Mouse (Mus musculus) stomach, postnatal 0 days (tissue): ENCODE results near the gene Chrm1. TPM values are rescaled to one million over a fixed set of nuclear protein-coding genes. Genes with fewer than 3 reads are reported as not detected.

Source experiments
- ATAC-seq: fragments of 200-750 bp; cut with Nextera tagmentation; 2 replicates; pipeline ENCODE4 v1.8.0; 2017; ENCODE audit not compliant: low FRiP score, low TSS enrichment
- DNase-seq: peaks from one replicate; pipeline ENCODE4 v3.0.0-alpha.2; 2016; ENCODE audit warnings: low spot score
- H3K27ac ChIP-seq: fragments of 300-500 bp; sonication (generic); replicated peaks from 2 replicates; pipeline ENCODE4 v1.5.1; 2014; ENCODE audit warnings: mild to moderate bottlenecking, control low read depth
- H3K27me3 ChIP-seq: fragments of 300-500 bp; sonication (generic); 2 replicates; pipeline ENCODE4 v1.6.1; 2014; ENCODE audit warnings: low read length; ENCODE audit not compliant: control insufficient read depth, insufficient read depth
- H3K36me3 ChIP-seq: fragments of 300-500 bp; sonication (generic); 2 replicates; pipeline ENCODE4 v1.6.1; 2014; ENCODE audit warnings: low read length, mixed read lengths; ENCODE audit not compliant: control insufficient read depth, insufficient read depth
- H3K4me1 ChIP-seq: fragments of 300-500 bp; sonication (generic); replicated peaks from 2 replicates; pipeline ENCODE4 v1.6.1; 2014; ENCODE audit warnings: antibody characterized with exemption; ENCODE audit not compliant: control insufficient read depth, insufficient read depth
- H3K4me2 ChIP-seq: fragments of 300-500 bp; sonication (generic); replicated peaks from 2 replicates; pipeline ENCODE4 v1.6.1; 2014; ENCODE audit warnings: low read depth, mild to moderate bottlenecking, control low read depth, moderate library complexity
- H3K4me3 ChIP-seq: fragments of 300-500 bp; sonication (generic); 2 replicates; pipeline ENCODE4 v1.5.1; 2014; ENCODE audit warnings: low read depth, low read length, control low read depth
- H3K9ac ChIP-seq: fragments of 300-500 bp; sonication (generic); 2 replicates; pipeline ENCODE4 v1.6.1; 2014; ENCODE audit warnings: mild to moderate bottlenecking, low read length, control low read depth, mixed read lengths
- H3K9me3 ChIP-seq: fragments of 300-500 bp; sonication (generic); 2 replicates; pipeline ENCODE4 v1.6.1; 2016; ENCODE audit warnings: low read length; ENCODE audit not compliant: control insufficient read depth
- CTCF ChIP-seq: IDR thresholded peaks from 2 replicates; pipeline ENCODE4 v1.5.1; 2016; ENCODE audit warnings: antibody characterized with exemption, low read depth, mild to moderate bottlenecking, moderate library complexity
- EP300 ChIP-seq: optimal IDR thresholded peaks from 2 replicates; pipeline ENCODE3; 2016; ENCODE audit warnings: antibody characterized with exemption
- WGBS: fragments of 180-500 bp; shearing (Covaris S2); extraction: QIAGEN DNeasy Blood & Tissue Kit; methylation state at CpG from one replicate; pipeline ENCODE4 v1.1.7; 2014; 5-methylcytosine and 5-hydroxymethylcytosine counted together
- polyA plus RNA-seq: library from polyadenylated mRNA; unstranded; fragments of >200 nt; fragmentation: Nextera tagmentation; extraction: Ambion mirVana; gene quantifications from 2 replicates; pipeline ENCODE4 v1.2.1, GENCODE M21; 2015

The Chrm1 gene
- polyA plus RNA-seq, 1 experiment from 2014 or later = 1.4 TPM

GRCm38 (mm10) chr19:8722559-8722906 is 58.9 kb downstream of the Chrm1 start:
- ATAC-seq (no peak), DNase-seq (no peak)
- peaks cover 6% of the 10 kb centered on the region; the same call in 1 of the 2 replicates for H3K36me3 ChIP-seq
- H3K4me3 ChIP-seq = peak overlapping the region; percentile 66
- H3K4me1 ChIP-seq = no peaks in the 10 kb centered on the region
- peak overlapping the region; percentile 98 for H3K27ac ChIP-seq
- TF ChIP-seq EP300 (no peak), CTCF (no peak)
- WGBS = under 1% methylated on average over 5 of the region's 5 CpGs
- H3K27me3 ChIP-seq = no peaks in the 10 kb centered on the region
- H3K9ac ChIP-seq = peak overlapping the region; percentile 79
- H3K4me2 ChIP-seq = peak overlapping the region; percentile 59
- H3K9me3 ChIP-seq = no peaks in the 10 kb centered on the region

- H3K27ac ChIP-seq = peak within 1 kb of the TSS; percentile 98
- peak within 1 kb of the TSS; percentile 89 for H3K9ac ChIP-seq
- no peaks in the 10 kb centered on the region for H3K27me3 ChIP-seq
- H3K9me3 ChIP-seq = no peaks in the 10 kb centered on the region
- no peaks in the 10 kb centered on the region for H3K4me1 ChIP-seq
- WGBS = under 1% methylated on average over 50 of the region's 50 CpGs
- peak within 1 kb of the TSS; percentile 59 for H3K4me2 ChIP-seq
- H3K4me3 ChIP-seq = peak within 1 kb of the TSS; percentile 66
- peak; percentile 98 for ATAC-seq
- H3K36me3 ChIP-seq = peaks cover 6% of the 10 kb centered on the region; the same call in 1 of the 2 replicates
- DNase-seq = peak; percentile 97
- TF ChIP-seq EP300 (no peak), CTCF (no peak)
Measured at GRCm38 (mm10) chr19:8722907-8723573, 59.5 kb downstream of the Chrm1 start, which contains the start of gene Slc3a2. Gene Slc3a2, minus strand, starts transcription at chr19:8723369.

GRCm38 (mm10) chr19:8723574-8724346 is 60.2 kb downstream of the Chrm1 start:
- H3K36me3 ChIP-seq = peaks cover 6% of the 10 kb centered on the region; the same call in 1 of the 2 replicates
- no peaks in the 10 kb centered on the region for H3K27me3 ChIP-seq
- H3K4me1 ChIP-seq = no peaks in the 10 kb centered on the region
- peak overlapping the region; percentile 85 for H3K27ac ChIP-seq
- under 1% methylated on average over 20 of the region's 20 CpGs for WGBS
- TF ChIP-seq EP300 = peak; percentile 80
- TF ChIP-seq CTCF = no peak
- peak overlapping the region; percentile 66 for H3K4me3 ChIP-seq
- no peaks in the 10 kb centered on the region for H3K9me3 ChIP-seq
- ATAC-seq (no peak), DNase-seq (peak; percentile 31)
- peak overlapping the region; percentile 54 for H3K4me2 ChIP-seq
- peak overlapping the region; percentile 89 for H3K9ac ChIP-seq

GRCm38 (mm10) chr19:8724392-8724791 is 60.8 kb downstream of the Chrm1 start:
- peaks cover 6% of the 10 kb centered on the region; the same call in 1 of the 2 replicates for H3K36me3 ChIP-seq
- H3K9ac ChIP-seq = peak overlapping the region; percentile 89
- no peak for ATAC-seq
- TF ChIP-seq CTCF (no peak), EP300 (no peak)
- H3K27me3 ChIP-seq = no peaks in the 10 kb centered on the region
- no peak for DNase-seq
- H3K4me1 ChIP-seq = no peaks in the 10 kb centered on the region
- H3K9me3 ChIP-seq = no peaks in the 10 kb centered on the region
- H3K4me2 ChIP-seq = peak overlapping the region; percentile 54
- peak overlapping the region; percentile 66 for H3K4me3 ChIP-seq
- H3K27ac ChIP-seq = no peak overlapping the region
- 4% methylated on average over 2 of the region's 2 CpGs for WGBS

GRCm38 (mm10) chr19:8725081-8725613 is 61.6 kb downstream of the Chrm1 start:
- WGBS = 27% methylated on average over 4 of the region's 4 CpGs
- DNase-seq (no peak), ATAC-seq (no peak)
- Histone ChIP-seq H3K9ac (peak overlapping the region; percentile 89; the same call in 1 of the 2 replicates), H3K27me3 (no peaks in the 10 kb centered on the region), H3K4me2 (peak overlapping the region; percentile 54), H3K4me1 (no peaks in the 10 kb centered on the region), H3K9me3 (no peaks in the 10 kb centered on the region), H3K27ac (no peak overlapping the region), H3K36me3 (peaks cover 6% of the 10 kb centered on the region; the same call in 1 of the 2 replicates), H3K4me3 (peak overlapping the region; percentile 66; the same call in 1 of the 2 replicates)
- TF ChIP-seq EP300 (no peak), CTCF (no peak)
